Comparison of ENCODE assay signal across 22 mouse cellular contexts in the genomic region with DNA sequence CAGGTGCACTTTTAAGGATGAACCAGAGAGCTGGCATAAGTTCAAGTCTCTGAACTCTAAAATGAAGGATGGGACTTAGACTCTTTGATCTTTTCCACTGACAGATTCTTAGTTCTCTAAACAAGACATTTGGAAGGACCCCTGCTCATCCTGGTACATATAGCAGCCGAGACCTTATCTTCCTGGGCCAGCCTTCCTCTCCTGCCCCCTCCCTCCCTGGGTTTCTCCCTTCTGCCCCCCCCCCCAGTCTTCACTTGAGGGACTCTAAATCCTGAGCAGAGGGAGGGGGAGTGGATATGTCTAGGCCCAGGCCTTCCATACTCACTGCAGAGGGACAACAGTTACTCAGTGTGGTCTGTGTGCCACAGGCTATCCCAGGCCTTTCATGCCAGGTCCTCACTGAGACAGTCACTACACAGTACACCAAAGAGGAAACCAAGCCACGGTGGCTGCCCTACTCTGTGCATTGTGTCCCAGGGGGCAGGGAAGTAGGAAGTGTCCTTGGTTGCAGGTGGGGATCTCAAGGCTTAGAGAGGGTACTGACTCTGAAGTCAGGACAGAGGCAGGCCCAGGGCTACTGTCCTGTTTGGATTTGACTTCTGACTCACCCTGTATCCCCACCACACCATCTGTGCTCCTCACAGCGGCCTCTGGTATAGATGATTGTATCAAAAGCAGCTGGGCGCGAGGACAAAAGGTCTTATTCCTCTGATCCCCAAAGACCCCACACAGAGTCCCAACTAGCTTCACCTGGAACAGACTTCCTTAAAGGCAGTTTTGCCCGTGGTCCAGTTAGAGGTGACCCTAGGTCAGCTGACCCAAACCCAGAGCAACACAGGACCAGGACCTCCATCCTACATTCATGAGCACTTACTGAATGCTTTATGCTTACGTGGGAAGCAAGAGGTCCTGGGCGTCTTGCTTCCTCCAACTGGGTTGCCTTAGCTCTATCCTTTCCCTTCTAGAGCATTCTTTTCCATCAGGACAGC. TPM values are rescaled to one million over a fixed set of nuclear protein-coding genes. Genes with fewer than 3 reads are reported as not detected.
DNase-seq lines count a peak whose midpoint lies in the region; ATAC-seq and TF ChIP-seq lines count a peak whose summit lies in the region.
"Had no signal": no experiment of that assay in that cellular context is flagged by ENCODE, and none has a peak within 500 bp of the region (broad histone marks: within the 10 kb centered on the region; RNA-seq: fewer than 3 reads in every experiment).

No protein-coding gene starts in this region.

- H3K4me2 ChIP-seq in intestine, postnatal 0 days (replicated peaks; ENCODE audit: low read depth), result no peak overlapping the region
- no peak overlapping the region for H3K4me2 ChIP-seq in intestine, embryonic 15.5 days (replicated peaks)
- no peak overlapping the region for H3K4me2 ChIP-seq in stomach, embryonic 14.5 days (replicated peaks; ENCODE audit: low read depth, low read length)
- H3K4me2 ChIP-seq in stomach, postnatal 0 days (replicated peaks; ENCODE audit: low read depth), result no peak overlapping the region
- H3K4me2 ChIP-seq: heart, embryonic 15.5 days; hindbrain, embryonic 14.5 days; limb, embryonic 15.5 days; midbrain, embryonic 13.5 days had no signal

- no peak for ATAC-seq in erythroblast, adult 5-6 weeks (replicated peaks; ENCODE audit: low FRiP score, poor library complexity, severe bottlenecking)
- ATAC-seq in intestine, postnatal 0 days, result peak; percentile 28; the same call in 1 of the 2 replicates
- no peak; the same call in 1 of the 2 replicates for ATAC-seq in intestine, embryonic 15.5 days
- ATAC-seq in stomach, embryonic 14.5 days (ENCODE audit: insufficient number of reproducible peaks, insufficient read depth, low FRiP score, low read depth), result 0 out of 2 replicates have a peak, but pooled peaks have one; percentile 34
- ATAC-seq in stomach, postnatal 0 days (ENCODE audit: low FRiP score, low TSS enrichment), result no peak
- ATAC-seq: midbrain, embryonic 13.5 days had no signal

- peaks cover under 1% of the 10 kb centered on the region; the same call in 1 of the 2 replicates for H3K9me3 ChIP-seq in erythroblast, embryonic 14.5 days (ENCODE audit: control insufficient read depth, low read length)
- H3K9me3 ChIP-seq in intestine, postnatal 0 days (ENCODE audit: control insufficient read depth), result no peaks in the 10 kb centered on the region
- H3K9me3 ChIP-seq in intestine, embryonic 15.5 days, result no peaks in the 10 kb centered on the region
- no peaks in the 10 kb centered on the region for H3K9me3 ChIP-seq in stomach, embryonic 14.5 days (ENCODE audit: control insufficient read depth, low read depth, low read length)
- H3K9me3 ChIP-seq in stomach, postnatal 0 days (ENCODE audit: control insufficient read depth, low read length), result no peaks in the 10 kb centered on the region
- H3K9me3 ChIP-seq: heart, embryonic 15.5 days; limb, embryonic 15.5 days; midbrain, embryonic 13.5 days had no signal

- no peak for TF ChIP-seq CTCF in intestine, postnatal 0 days (IDR thresholded peaks at IDR 0.05; ENCODE audit: low read depth)
- no peak for TF ChIP-seq CTCF in stomach, postnatal 0 days (IDR thresholded peaks at IDR 0.05; ENCODE audit: low read depth)

- 77% methylated on average over 8 of the region's 8 CpGs for WGBS in intestine, postnatal 0 days
- WGBS in intestine, embryonic 15.5 days, result 76% methylated on average over 8 of the region's 8 CpGs
- WGBS in stomach, embryonic 14.5 days, result 78% methylated on average over 8 of the region's 8 CpGs
- WGBS in stomach, postnatal 0 days, result 72% methylated on average over 8 of the region's 8 CpGs

- H3K9ac ChIP-seq in intestine, postnatal 0 days (ENCODE audit: low read depth, low read length), result no peak overlapping the region
- H3K9ac ChIP-seq in intestine, embryonic 15.5 days, result no peak overlapping the region
- H3K9ac ChIP-seq in stomach, embryonic 14.5 days (replicated peaks; ENCODE audit: low read depth, low read length), result no peak overlapping the region
- H3K9ac ChIP-seq in stomach, postnatal 0 days (ENCODE audit: low read length), result no peak overlapping the region
- H3K9ac ChIP-seq: heart, embryonic 15.5 days; hindbrain, embryonic 14.5 days; limb, embryonic 15.5 days; midbrain, embryonic 13.5 days had no signal

- DNase-seq in stomach, postnatal 0 days (ENCODE audit: low spot score), result no peak
- no peak for DNase-seq in left cerebral cortex, adult 11 months (ENCODE audit: low spot score)
- DNase-seq in layer of hippocampus, postnatal 10 days (ENCODE audit: low spot score in 2 of 2), result no peak
- DNase-seq: adrenal gland, postnatal 36 days; cerebellum, adult 9-11 months; gastrocnemius, postnatal 14 days; kidney, adult 8-10 months; lung, postnatal 36 days; right cerebral cortex, postnatal 25 days; thymus, adult 2 months had no signal

- peaks cover 86% of the 10 kb centered on the region for H3K4me1 ChIP-seq in erythroblast, embryonic 14.5 days (ENCODE audit: control insufficient read depth)
- no peaks in the 10 kb centered on the region for H3K4me1 ChIP-seq in intestine, postnatal 0 days (replicated peaks; ENCODE audit: control insufficient read depth, insufficient read depth, low read length)
- H3K4me1 ChIP-seq in intestine, embryonic 15.5 days (replicated peaks), result 0 out of 2 replicates have a peak, but pooled peaks cover 3% of the 10 kb centered on the region
- H3K4me1 ChIP-seq in stomach, embryonic 14.5 days (ENCODE audit: control insufficient read depth, insufficient read depth, low read length), result no peaks in the 10 kb centered on the region
- H3K4me1 ChIP-seq in stomach, postnatal 0 days (replicated peaks; ENCODE audit: control insufficient read depth, insufficient read depth), result no peaks in the 10 kb centered on the region

- no peak overlapping the region for H3K27ac ChIP-seq in intestine, postnatal 0 days (ENCODE audit: low read depth, low read length)
- H3K27ac ChIP-seq in intestine, embryonic 15.5 days, result no peak overlapping the region
- no peak overlapping the region for H3K27ac ChIP-seq in stomach, embryonic 14.5 days (ENCODE audit: low read length)
- no peak overlapping the region for H3K27ac ChIP-seq in stomach, postnatal 0 days (replicated peaks)
- H3K27ac ChIP-seq: hindbrain, embryonic 14.5 days; layer of hippocampus, adult 2 months; limb, embryonic 15.5 days; midbrain, embryonic 13.5 days had no signal

- peaks cover 85% of the 10 kb centered on the region for H3K36me3 ChIP-seq in erythroblast, embryonic 14.5 days (ENCODE audit: control insufficient read depth)
- no peaks in the 10 kb centered on the region for H3K36me3 ChIP-seq in intestine, postnatal 0 days (ENCODE audit: control insufficient read depth, insufficient read depth)
- H3K36me3 ChIP-seq in intestine, embryonic 15.5 days, result no peaks in the 10 kb centered on the region
- no peaks in the 10 kb centered on the region for H3K36me3 ChIP-seq in stomach, embryonic 14.5 days (ENCODE audit: control insufficient read depth, insufficient read depth, low read length)
- no peaks in the 10 kb centered on the region for H3K36me3 ChIP-seq in stomach, postnatal 0 days (ENCODE audit: control insufficient read depth, insufficient read depth, low read length)
- H3K36me3 ChIP-seq: heart, embryonic 15.5 days; limb, embryonic 15.5 days; midbrain, embryonic 13.5 days had no signal

- peaks cover 2% of the 10 kb centered on the region; the same call in 1 of the 2 replicates for H3K27me3 ChIP-seq in erythroblast, embryonic 14.5 days (ENCODE audit: control insufficient read depth)
- peaks cover 9% of the 10 kb centered on the region for H3K27me3 ChIP-seq in intestine, postnatal 0 days (replicated peaks; ENCODE audit: control insufficient read depth, insufficient read depth, low read length)
- H3K27me3 ChIP-seq in intestine, embryonic 15.5 days (replicated peaks), result peaks cover 8% of the 10 kb centered on the region
- H3K27me3 ChIP-seq in stomach, embryonic 14.5 days (ENCODE audit: control insufficient read depth, insufficient read depth, low read length), result no peaks in the 10 kb centered on the region
- no peaks in the 10 kb centered on the region for H3K27me3 ChIP-seq in stomach, postnatal 0 days (ENCODE audit: control insufficient read depth, insufficient read depth, low read length)

- peak overlapping the region; percentile 92 for H3K4me3 ChIP-seq in erythroblast, embryonic 14.5 days (replicated peaks)
- H3K4me3 ChIP-seq in intestine, postnatal 0 days (ENCODE audit: low read depth, low read length), result no peak overlapping the region
- no peak overlapping the region for H3K4me3 ChIP-seq in intestine, embryonic 15.5 days (replicated peaks)
- no peak overlapping the region for H3K4me3 ChIP-seq in stomach, embryonic 14.5 days (ENCODE audit: low read depth, low read length)
- no peak overlapping the region for H3K4me3 ChIP-seq in stomach, postnatal 0 days (ENCODE audit: low read depth, low read length)
- H3K4me3 ChIP-seq: heart, embryonic 15.5 days; layer of hippocampus, adult 2 months; limb, embryonic 15.5 days; midbrain, embryonic 13.5 days had no signal

- TF ChIP-seq EP300 in stomach, postnatal 0 days (optimal IDR thresholded peaks at IDR 0.05), result no peak

RNA-seq across cellular contexts. Expression of a gene that starts 4.0 kb away (rescaled TPM):
- 35.4 and 47.5 TPM in 2 replicates for polyA plus RNA-seq in erythroblast, embryonic 14.5 days (2012)
- total RNA-seq in erythroblast, adult 5-6 weeks (2015; ENCODE audit: low replicate concordance), result 45.9 and 46.2 TPM in 2 replicates
- total RNA-seq in erythroblast, adult 5-6 weeks (2017; ENCODE audit: low replicate concordance), result 26.5 and 53.9 TPM in 2 replicates
- polyA plus RNA-seq in intestine, postnatal 0 days (2015; fragmentation: Nextera tagmentation; extraction: Ambion mirVana), result 0.34 TPM in 1 of 2 replicates, not detected in the other
- 1.1 and 1.5 TPM in 2 replicates for polyA plus RNA-seq in intestine, embryonic 15.5 days (2015; fragmentation: Nextera tagmentation; extraction: Ambion mirVana)
- 0.55 and 0.56 TPM in 2 replicates for polyA plus RNA-seq in stomach, embryonic 14.5 days (2014; fragmentation: Nextera tagmentation; extraction: Ambion mirVana)
- 0.07 and 0.40 TPM in 2 replicates for polyA plus RNA-seq in stomach, postnatal 0 days (2015; fragmentation: Nextera tagmentation; extraction: Ambion mirVana)
- not detected for total RNA-seq in layer of hippocampus, postnatal 10 days (2021)
- total RNA-seq: adrenal gland, postnatal 36 days; gastrocnemius, postnatal 14 days; layer of hippocampus, adult 2 months had no signal
- polyA plus RNA-seq: hindbrain, embryonic 14.5 days; Patski had no signal

RNA-seq across cellular contexts. Expression of a gene that starts 23.2 kb away (rescaled TPM):
- polyA plus RNA-seq in erythroblast, embryonic 14.5 days (2012), result 0.56 and 0.79 TPM in 2 replicates
- total RNA-seq in erythroblast, adult 5-6 weeks (2015; ENCODE audit: low replicate concordance), result 26.3 and 27.9 TPM in 2 replicates
- 31.6 and 53.1 TPM in 2 replicates for total RNA-seq in erythroblast, adult 5-6 weeks (2017; ENCODE audit: low replicate concordance)
- polyA plus RNA-seq in intestine, postnatal 0 days (2015; fragmentation: Nextera tagmentation; extraction: Ambion mirVana), result 6.5 and 8.2 TPM in 2 replicates
- polyA plus RNA-seq in intestine, embryonic 15.5 days (2015; fragmentation: Nextera tagmentation; extraction: Ambion mirVana), result 16.2 and 16.6 TPM in 2 replicates
- 20.5 and 22.7 TPM in 2 replicates for polyA plus RNA-seq in stomach, embryonic 14.5 days (2014; fragmentation: Nextera tagmentation; extraction: Ambion mirVana)
- polyA plus RNA-seq in stomach, postnatal 0 days (2015; fragmentation: Nextera tagmentation; extraction: Ambion mirVana), result 4.9 and 5.1 TPM in 2 replicates
- total RNA-seq in layer of hippocampus, postnatal 10 days (2021), result 10 to 100 TPM; 43.8 to 44.8 TPM

RNA-seq across cellular contexts. Expression of a gene that starts 34.2 kb away (rescaled TPM):
- polyA plus RNA-seq in erythroblast, embryonic 14.5 days (2012), result 1.8 and 2.1 TPM in 2 replicates
- 4.0 and 6.3 TPM in 2 replicates for total RNA-seq in erythroblast, adult 5-6 weeks (2015; ENCODE audit: low replicate concordance)
- total RNA-seq in erythroblast, adult 5-6 weeks (2017; ENCODE audit: low replicate concordance), result 2.8 and 2.9 TPM in 2 replicates
- 8.4 and 8.9 TPM in 2 replicates for polyA plus RNA-seq in intestine, postnatal 0 days (2015; fragmentation: Nextera tagmentation; extraction: Ambion mirVana)
- 31.8 and 33.8 TPM in 2 replicates for polyA plus RNA-seq in intestine, embryonic 15.5 days (2015; fragmentation: Nextera tagmentation; extraction: Ambion mirVana)
- polyA plus RNA-seq in stomach, embryonic 14.5 days (2014; fragmentation: Nextera tagmentation; extraction: Ambion mirVana), result 29.0 and 30.5 TPM in 2 replicates
- polyA plus RNA-seq in stomach, postnatal 0 days (2015; fragmentation: Nextera tagmentation; extraction: Ambion mirVana), result 13.1 and 14.0 TPM in 2 replicates
- total RNA-seq in layer of hippocampus, postnatal 10 days (2021), result 10 to 100 TPM; 19.2 to 19.5 TPM

RNA-seq across cellular contexts. Expression of a gene that starts 54.6 kb away (rescaled TPM):
- polyA plus RNA-seq in erythroblast, embryonic 14.5 days (2012), result not detected in 2 replicates
- total RNA-seq in erythroblast, adult 5-6 weeks (2015; ENCODE audit: low replicate concordance), result not detected in 2 replicates
- not detected in 2 replicates for total RNA-seq in erythroblast, adult 5-6 weeks (2017; ENCODE audit: low replicate concordance)
- 5.5 and 7.9 TPM in 2 replicates for polyA plus RNA-seq in intestine, postnatal 0 days (2015; fragmentation: Nextera tagmentation; extraction: Ambion mirVana)
- polyA plus RNA-seq in intestine, embryonic 15.5 days (2015; fragmentation: Nextera tagmentation; extraction: Ambion mirVana), result 159 and 428 TPM in 2 replicates
- polyA plus RNA-seq in stomach, embryonic 14.5 days (2014; fragmentation: Nextera tagmentation; extraction: Ambion mirVana), result 28.9 TPM in 1 of 2 replicates, not detected in the other
- polyA plus RNA-seq in stomach, postnatal 0 days (2015; fragmentation: Nextera tagmentation; extraction: Ambion mirVana), result 2.0 and 3.3 TPM in 2 replicates
- total RNA-seq in layer of hippocampus, postnatal 10 days (2021), result not detected
- total RNA-seq: adrenal gland, postnatal 36 days; CH12.LX; gastrocnemius, postnatal 14 days; layer of hippocampus, adult 2 months had no signal
- polyA plus RNA-seq: hindbrain, embryonic 14.5 days; limb, embryonic 15.5 days; Patski had no signal

Comparison
In these comparisons a context has a peak if more than half of its experiments do, and no peak if none do; other contexts are left out.
1. ATAC-seq: peak in intestine, postnatal 0 days (single experiment) and stomach, embryonic 14.5 days (single experiment); none in erythroblast, adult 5-6 weeks (single experiment), intestine, embryonic 15.5 days (single experiment) and stomach, postnatal 0 days (single experiment).
2. RNA of a gene that starts 4.0 kb away (polyA plus RNA-seq): 35.4 to 47.5 TPM in erythroblast, embryonic 14.5 days; 1.1 to 1.5 TPM in intestine, embryonic 15.5 days, 0.55 to 0.56 TPM in stomach, embryonic 14.5 days, 0.07 to 0.40 TPM in stomach, postnatal 0 days and 0.34 TPM in intestine, postnatal 0 days; every median in the first group is over 10 times any median in the second.